Mouse (Mus musculus) T-helper 17 cell (primary cell): ENCODE data around the gene Tnxb.

Source experiments
- in situ Hi-C, 2 experiments: fragments of 300-600 bp; cut with MboI, MseI; formaldehyde crosslinking; loops; 1 replicate in 1 of 2; 2 replicates in 1 of 2; pipeline ENCODE4 v1.15.1; 2025; ENCODE audit warnings: high pct_unique_total_duplicates in 2 of 2

The Tnxb gene

GRCm38 (mm10) chr17:34683179-34683578 is 12.8 kb downstream of the Tnxb start:
- in situ Hi-C loops = no loop called here

GRCm38 (mm10) chr17:34683686-34684220 is 13.4 kb downstream of the Tnxb start:
- in situ Hi-C loops = no loop called here

GRCm38 (mm10) chr17:34684253-34684893 is 14.0 kb downstream of the Tnxb start:
- in situ Hi-C loops = no loop called here

GRCm38 (mm10) chr17:34685120-34686110 is 15.1 kb downstream of the Tnxb start:
- in situ Hi-C loops = no loop called here

GRCm38 (mm10) chr17:34688889-34689288 is 18.6 kb downstream of the Tnxb start:
- in situ Hi-C loops = no loop called here

- in situ Hi-C loops = no loop called here
Observed at GRCm38 (mm10) chr17:34690458-34690857, 20.1 kb downstream of the Tnxb start.

- in situ Hi-C loops = no loop called here
Observed at GRCm38 (mm10) chr17:34692906-34693305, 22.6 kb downstream of the Tnxb start.

- in situ Hi-C loops = loop anchor here in 1 of 2 experiments (25.0 kb wide), 1 partner anchor 1837 kb away; no protein-coding TSS in a partner anchor
Observed at GRCm38 (mm10) chr17:34699575-34700408, 29.5 kb downstream of the Tnxb start.

GRCm38 (mm10) chr17:34700671-34701071 is 30.3 kb downstream of the Tnxb start:
- in situ Hi-C loops = loop anchor here in 1 of 2 experiments (25.0 kb wide), 1 partner anchor 1838 kb away; no protein-coding TSS in a partner anchor

GRCm38 (mm10) chr17:34706476-34706875 is 36.1 kb downstream of the Tnxb start:
- in situ Hi-C loops = loop anchor here in 1 of 2 experiments (5.0 to 25.0 kb wide), 2 partner anchors 86 to 1844 kb away; no protein-coding TSS in a partner anchor

GRCm38 (mm10) chr17:34712951-34713350 is 42.6 kb downstream of the Tnxb start:
- in situ Hi-C loops = loop anchor here in 1 of 2 experiments (10.0 to 25.0 kb wide), 2 partner anchors 148 to 1851 kb away; partner anchors contain the start of gene Notch4

GRCm38 (mm10) chr17:34714181-34714907 is 44.0 kb downstream of the Tnxb start:
- in situ Hi-C loops = loop anchor here in 1 of 2 experiments (10.0 to 25.0 kb wide), 2 partner anchors 150 to 1852 kb away; partner anchors contain the start of gene Notch4

GRCm38 (mm10) chr17:34714908-34715445 is 44.6 kb downstream of the Tnxb start:
- in situ Hi-C loops = loop anchor here in 1 of 2 experiments (10.0 to 25.0 kb wide), 2 partner anchors 150 to 1853 kb away; partner anchors contain the start of gene Notch4

GRCm38 (mm10) chr17:34715451-34715850 is 45.1 kb downstream of the Tnxb start:
- in situ Hi-C loops = loop anchor here in 1 of 2 experiments (10.0 to 25.0 kb wide), 2 partner anchors 151 to 1853 kb away; partner anchors contain the start of gene Notch4

- in situ Hi-C loops = loop anchor here in 1 of 2 experiments (10.0 to 25.0 kb wide), 2 partner anchors 151 to 1854 kb away; partner anchors contain the start of gene Notch4
Observed at GRCm38 (mm10) chr17:34716247-34716646, 45.9 kb downstream of the Tnxb start.

GRCm38 (mm10) chr17:34717401-34717800 is 47.1 kb downstream of the Tnxb start:
- in situ Hi-C loops = loop anchor here in 1 of 2 experiments (10.0 to 25.0 kb wide), 2 partner anchors 153 to 1855 kb away; partner anchors contain the start of gene Notch4

GRCm38 (mm10) chr17:34719886-34720285 is 49.6 kb downstream of the Tnxb start:
- in situ Hi-C loops = loop anchor here (5.0 to 25.0 kb wide), 3 partner anchors 82 to 1858 kb away; partner anchors contain the start of genes Cyp21a1 (in 1 of the 2) and Notch4 (in 1 of the 2)

GRCm38 (mm10) chr17:34722238-34722637 is 51.9 kb downstream of the Tnxb start:
- in situ Hi-C loops = loop anchor here (5.0 to 25.0 kb wide), 2 partner anchors 80 to 1860 kb away; partner anchors contain the start of gene Cyp21a1 (in 1 of the 2)

- in situ Hi-C loops = loop anchor here (5.0 to 25.0 kb wide), 2 partner anchors 79 to 1861 kb away; partner anchors contain the start of gene Cyp21a1 (in 1 of the 2)
Observed at GRCm38 (mm10) chr17:34723066-34723465, 52.7 kb downstream of the Tnxb start.
